Mouse (Mus musculus): Measurements from ENCODE around the gene Mbtd1. TPM values are rescaled to one million over a fixed set of nuclear protein-coding genes. Genes with fewer than 3 reads are reported as not detected.

Mbtd1 gene
- 24.6 and 25.0 TPM in 2 replicates for polyA plus RNA-seq (2014; fragmentation: Nextera tagmentation; extraction: Ambion mirVana)

DNA sequence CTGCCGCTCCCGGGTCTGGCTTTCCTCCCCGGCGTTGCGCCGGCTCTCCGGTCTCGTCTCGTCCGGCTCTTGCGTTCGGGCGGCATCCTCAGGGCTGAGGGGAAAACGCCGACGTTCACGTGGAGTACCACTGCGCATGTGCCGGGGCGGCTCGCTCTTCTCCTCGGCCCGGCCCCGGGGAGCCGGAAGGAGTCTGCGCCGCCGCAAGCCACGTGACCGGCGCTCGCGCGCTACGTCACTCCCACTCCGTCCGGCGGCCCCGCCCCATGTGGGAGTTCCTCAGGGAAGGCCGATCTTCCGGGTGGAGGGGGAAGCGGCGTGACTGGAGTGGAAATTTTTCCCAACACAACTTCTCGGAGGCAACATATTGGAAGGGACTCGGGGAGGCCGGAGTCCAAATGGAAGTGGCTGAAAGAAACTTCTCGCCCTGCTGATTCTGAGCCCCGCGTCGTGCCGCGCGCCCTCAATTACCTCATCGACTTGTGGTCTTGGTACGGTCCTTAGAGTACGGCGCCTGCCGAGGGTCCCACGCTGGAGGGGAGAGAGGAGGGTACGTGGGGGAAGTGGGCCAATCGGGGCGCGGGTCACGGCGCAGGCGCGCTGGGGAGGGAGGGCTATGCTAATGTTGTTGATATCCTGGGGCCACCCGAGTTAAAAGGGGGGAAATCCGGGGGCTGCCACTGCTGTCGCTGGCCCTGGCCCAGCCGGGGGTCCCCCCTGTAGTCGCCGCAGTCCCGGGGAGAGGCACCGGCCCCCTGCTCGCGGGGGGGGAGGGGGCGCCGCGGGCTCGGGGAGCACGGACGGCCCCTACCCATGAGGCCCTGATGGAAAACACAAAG is at the start of gene Mbtd1, which contains the start of gene Utp18:
Mbtd1 (plus strand) TSS at position 281 of the 839 bp plus-strand sequence.
Utp18 (minus strand) TSS at position 195 of the 839 bp plus-strand sequence.
- Histone ChIP-seq H3K36me3 (ENCODE audit: control insufficient read depth, insufficient read depth, low read length) (peaks cover 5% of the 10 kb centered on the region; the same call in 1 of the 2 replicates), H3K27me3 (ENCODE audit: control insufficient read depth, insufficient read depth, low read length) (no peaks in the 10 kb centered on the region), H3K4me1 (ENCODE audit: control insufficient read depth, insufficient read depth, low read length) (peaks cover 25% of the 10 kb centered on the region), H3K4me2 (ENCODE audit: low read depth, low read length) (peak within 1 kb of the TSS; percentile 69), H3K4me3 (ENCODE audit: low read depth, low read length) (peak within 1 kb of the TSS; percentile 71), H3K27ac (ENCODE audit: low read depth, low read length) (peak within 1 kb of the TSS; percentile 92), H3K9me3 (ENCODE audit: control insufficient read depth, low read length) (no peaks in the 10 kb centered on the region), H3K9ac (replicated peaks; ENCODE audit: low read depth, low read length) (peak within 1 kb of the TSS; percentile 74)
- WGBS = 1% methylated on average over 66 of the region's 83 CpGs
- ATAC-seq (ENCODE audit: low read depth) = peak; percentile 97

DNA sequence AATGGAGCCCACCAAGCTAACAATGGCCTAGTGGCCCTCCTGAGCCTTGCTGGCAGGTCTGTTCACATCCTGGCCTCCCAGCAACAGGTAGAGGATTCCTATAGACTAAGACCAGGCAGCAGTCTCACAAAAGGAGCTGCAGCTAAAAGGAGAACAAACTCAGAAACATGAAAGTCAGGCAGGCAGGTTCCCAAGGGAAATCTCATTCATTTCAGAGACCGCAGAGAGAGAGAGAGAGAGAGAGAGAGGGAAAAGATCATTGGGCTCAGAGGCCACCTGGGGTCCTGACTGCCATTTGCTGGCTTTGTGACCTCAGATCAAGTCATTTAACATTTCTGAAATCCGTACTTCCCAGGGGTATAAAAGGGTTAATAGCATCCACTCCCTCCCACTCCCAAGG is 38.3 kb upstream of the Mbtd1 start:
- no peaks in the 10 kb centered on the region for H3K4me1 ChIP-seq (ENCODE audit: control insufficient read depth, insufficient read depth, low read length)
- 10% methylated on average over 2 of the region's 2 CpGs for WGBS
- H3K4me3 ChIP-seq (ENCODE audit: low read depth, low read length) = no peak overlapping the region
- no peak overlapping the region for H3K9ac ChIP-seq (replicated peaks; ENCODE audit: low read depth, low read length)
- H3K4me2 ChIP-seq (ENCODE audit: low read depth, low read length) = no peak overlapping the region
- H3K27me3 ChIP-seq (ENCODE audit: control insufficient read depth, insufficient read depth, low read length) = no peaks in the 10 kb centered on the region
- no peak for ATAC-seq (ENCODE audit: low read depth)
- no peaks in the 10 kb centered on the region for H3K36me3 ChIP-seq (ENCODE audit: control insufficient read depth, insufficient read depth, low read length)
- no peak overlapping the region for H3K27ac ChIP-seq (ENCODE audit: low read depth, low read length)
- no peaks in the 10 kb centered on the region for H3K9me3 ChIP-seq (ENCODE audit: control insufficient read depth, low read length)

- no peak overlapping the region for H3K4me2 ChIP-seq (ENCODE audit: low read depth, low read length)
- no peaks in the 10 kb centered on the region for H3K4me1 ChIP-seq (ENCODE audit: control insufficient read depth, insufficient read depth, low read length)
- H3K9ac ChIP-seq (replicated peaks; ENCODE audit: low read depth, low read length) = no peak overlapping the region
- no peaks in the 10 kb centered on the region for H3K27me3 ChIP-seq (ENCODE audit: control insufficient read depth, insufficient read depth, low read length)
- no peaks in the 10 kb centered on the region for H3K9me3 ChIP-seq (ENCODE audit: control insufficient read depth, low read length)
- WGBS = 87% methylated on average over 3 of the region's 3 CpGs
- no peaks in the 10 kb centered on the region for H3K36me3 ChIP-seq (ENCODE audit: control insufficient read depth, insufficient read depth, low read length)
- H3K4me3 ChIP-seq (ENCODE audit: low read depth, low read length) = no peak overlapping the region
- H3K27ac ChIP-seq (ENCODE audit: low read depth, low read length) = no peak overlapping the region
- no peak for ATAC-seq (ENCODE audit: low read depth)
Observed at GRCm38 (mm10) chr11:93852546-93852945, 33.1 kb upstream of the Mbtd1 start.

GRCm38 (mm10) chr11:93856284-93856955 is 29.2 kb upstream of the Mbtd1 start:
- Histone ChIP-seq H3K27ac (ENCODE audit: low read depth, low read length) (no peak overlapping the region), H3K9me3 (ENCODE audit: control insufficient read depth, low read length) (no peaks in the 10 kb centered on the region), H3K36me3 (ENCODE audit: control insufficient read depth, insufficient read depth, low read length) (0 out of 2 replicates have a peak, but pooled peaks cover 3% of the 10 kb centered on the region), H3K4me2 (ENCODE audit: low read depth, low read length) (no peak overlapping the region; the same call in 1 of the 2 replicates), H3K27me3 (ENCODE audit: control insufficient read depth, insufficient read depth, low read length) (no peaks in the 10 kb centered on the region), H3K9ac (replicated peaks; ENCODE audit: low read depth, low read length) (no peak overlapping the region), H3K4me1 (ENCODE audit: control insufficient read depth, insufficient read depth, low read length) (no peaks in the 10 kb centered on the region), H3K4me3 (ENCODE audit: low read depth, low read length) (no peak overlapping the region)
- ATAC-seq (ENCODE audit: low read depth) = peak; percentile 65; the same call in 1 of the 2 replicates
- 4% methylated on average over 6 of the region's 6 CpGs for WGBS

DNA sequence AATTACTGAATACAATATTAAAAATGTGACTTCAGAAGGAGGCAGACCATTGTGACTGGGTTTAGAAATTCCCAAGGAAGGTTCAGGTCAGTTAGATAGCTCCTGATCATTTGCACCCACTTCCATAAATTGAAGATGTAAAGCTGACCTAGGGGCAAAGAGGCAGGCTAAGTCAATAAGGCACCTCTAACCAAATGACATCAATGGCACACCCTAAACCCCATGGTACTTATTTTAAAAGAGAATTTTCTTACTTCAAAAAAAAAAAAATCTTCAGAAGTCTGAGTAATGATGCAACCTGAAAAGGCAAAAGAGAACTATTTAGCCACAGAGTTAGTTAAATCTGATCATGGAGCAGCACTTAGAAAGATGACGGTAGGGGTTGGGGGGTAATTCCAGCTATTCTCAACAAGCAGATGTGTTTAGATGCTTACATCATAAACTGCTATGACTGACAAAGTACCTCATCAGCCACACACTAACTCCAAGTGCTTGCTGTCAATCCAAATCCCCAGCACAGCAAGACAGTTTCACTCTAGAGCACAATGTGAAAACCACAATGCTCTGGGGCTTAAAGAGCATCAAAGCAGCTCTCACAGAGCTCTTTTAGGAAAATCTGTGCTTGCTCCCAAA is 25.0 kb upstream of the Mbtd1 start:
- Histone ChIP-seq H3K4me1 (ENCODE audit: control insufficient read depth, insufficient read depth, low read length) (no peaks in the 10 kb centered on the region), H3K27ac (ENCODE audit: low read depth, low read length) (no peak overlapping the region), H3K9ac (replicated peaks; ENCODE audit: low read depth, low read length) (no peak overlapping the region), H3K9me3 (ENCODE audit: control insufficient read depth, low read length) (no peaks in the 10 kb centered on the region), H3K27me3 (ENCODE audit: control insufficient read depth, insufficient read depth, low read length) (no peaks in the 10 kb centered on the region), H3K36me3 (ENCODE audit: control insufficient read depth, insufficient read depth, low read length) (peaks cover 15% of the 10 kb centered on the region), H3K4me3 (ENCODE audit: low read depth, low read length) (no peak overlapping the region), H3K4me2 (ENCODE audit: low read depth, low read length) (no peak overlapping the region)
- no peak for ATAC-seq (ENCODE audit: low read depth)
- 93% methylated on average over 1 of the region's 1 CpGs for WGBS

GRCm38 (mm10) chr11:93861193-93861592 is 24.5 kb upstream of the Mbtd1 start:
- ATAC-seq (ENCODE audit: low read depth) = no peak
- H3K27me3 ChIP-seq (ENCODE audit: control insufficient read depth, insufficient read depth, low read length) = no peaks in the 10 kb centered on the region
- H3K36me3 ChIP-seq (ENCODE audit: control insufficient read depth, insufficient read depth, low read length) = peaks cover 15% of the 10 kb centered on the region
- H3K4me2 ChIP-seq (ENCODE audit: low read depth, low read length) = no peak overlapping the region
- no peak overlapping the region for H3K27ac ChIP-seq (ENCODE audit: low read depth, low read length)
- H3K4me1 ChIP-seq (ENCODE audit: control insufficient read depth, insufficient read depth, low read length) = no peaks in the 10 kb centered on the region
- no peaks in the 10 kb centered on the region for H3K9me3 ChIP-seq (ENCODE audit: control insufficient read depth, low read length)
- WGBS = 88% methylated on average over 2 of the region's 2 CpGs
- no peak overlapping the region for H3K9ac ChIP-seq (replicated peaks; ENCODE audit: low read depth, low read length)
- no peak overlapping the region for H3K4me3 ChIP-seq (ENCODE audit: low read depth, low read length)

DNA sequence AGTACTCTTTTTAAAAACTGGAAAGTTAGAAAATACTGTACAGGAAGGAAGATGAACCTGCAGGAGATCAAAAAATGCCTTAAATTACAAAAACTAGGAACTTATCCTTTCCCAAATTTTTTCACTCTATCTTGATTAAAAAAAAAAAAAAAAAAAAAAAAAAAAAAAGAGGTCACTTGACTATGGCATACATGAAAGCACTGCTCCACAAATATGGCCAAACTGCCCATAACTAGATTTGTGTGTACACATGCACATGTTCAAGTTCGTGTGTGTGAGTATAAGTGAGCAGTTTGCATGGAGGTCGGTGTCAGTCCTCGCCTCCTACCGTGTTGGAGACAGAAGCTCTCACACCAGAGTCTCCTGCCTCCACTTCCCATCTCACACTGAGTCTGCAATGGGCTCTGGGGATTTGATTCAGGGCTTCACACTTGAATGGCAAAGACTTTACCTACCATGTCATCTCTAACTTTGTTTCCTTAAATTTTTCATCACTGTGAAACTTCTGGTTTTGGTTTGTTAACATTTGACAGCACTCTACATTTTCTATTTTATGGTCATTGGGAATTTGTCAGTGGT is 23.5 kb upstream of the Mbtd1 start:
- no peaks in the 10 kb centered on the region for H3K27me3 ChIP-seq (ENCODE audit: control insufficient read depth, insufficient read depth, low read length)
- H3K36me3 ChIP-seq (ENCODE audit: control insufficient read depth, insufficient read depth, low read length) = peaks cover 24% of the 10 kb centered on the region
- H3K27ac ChIP-seq (ENCODE audit: low read depth, low read length) = no peak overlapping the region
- no peak for ATAC-seq (ENCODE audit: low read depth)
- no peaks in the 10 kb centered on the region for H3K9me3 ChIP-seq (ENCODE audit: control insufficient read depth, low read length)
- H3K4me3 ChIP-seq (ENCODE audit: low read depth, low read length) = no peak overlapping the region
- no peak overlapping the region for H3K4me2 ChIP-seq (ENCODE audit: low read depth, low read length)
- H3K4me1 ChIP-seq (ENCODE audit: control insufficient read depth, insufficient read depth, low read length) = no peaks in the 10 kb centered on the region
- no peak overlapping the region for H3K9ac ChIP-seq (replicated peaks; ENCODE audit: low read depth, low read length)
- WGBS = 95% methylated on average over 4 of the region's 4 CpGs

GRCm38 (mm10) chr11:93862638-93863037 is 23.0 kb upstream of the Mbtd1 start:
- Histone ChIP-seq H3K4me3 (ENCODE audit: low read depth, low read length) (no peak overlapping the region), H3K9me3 (ENCODE audit: control insufficient read depth, low read length) (no peaks in the 10 kb centered on the region), H3K4me2 (ENCODE audit: low read depth, low read length) (no peak overlapping the region), H3K27ac (ENCODE audit: low read depth, low read length) (no peak overlapping the region), H3K36me3 (ENCODE audit: control insufficient read depth, insufficient read depth, low read length) (peaks cover 29% of the 10 kb centered on the region), H3K27me3 (ENCODE audit: control insufficient read depth, insufficient read depth, low read length) (no peaks in the 10 kb centered on the region), H3K4me1 (ENCODE audit: control insufficient read depth, insufficient read depth, low read length) (no peaks in the 10 kb centered on the region), H3K9ac (replicated peaks; ENCODE audit: low read depth, low read length) (no peak overlapping the region)
- 90% methylated on average over 1 of the region's 1 CpGs for WGBS
- ATAC-seq (ENCODE audit: low read depth) = no peak
